Mouse (Mus musculus): Measurements from ENCODE around the gene Mctp2.

Gene Mctp2

GRCm38 (mm10) chr7:72165726-72166701 is 140.4 kb downstream of the Mctp2 start:
- DNase-seq (ENCODE audit: low read depth, low spot score) = no peak

- no peak for DNase-seq (ENCODE audit: low read depth, low spot score)
Measured at GRCm38 (mm10) chr7:72162256-72162655, 144.2 kb downstream of the Mctp2 start.

GRCm38 (mm10) chr7:72159513-72160063 is 146.8 kb downstream of the Mctp2 start:
- DNase-seq (ENCODE audit: low read depth, low spot score) = no peak

- no peak for DNase-seq (ENCODE audit: low read depth, low spot score)
Measured at GRCm38 (mm10) chr7:72150799-72151708, 155.4 kb downstream of the Mctp2 start.

- peak; percentile 20 for DNase-seq (ENCODE audit: low read depth, low spot score)
Measured at GRCm38 (mm10) chr7:72149073-72149472, 157.3 kb downstream of the Mctp2 start.

GRCm38 (mm10) chr7:72146849-72147248 is 159.6 kb downstream of the Mctp2 start:
- no peak for DNase-seq (ENCODE audit: low read depth, low spot score)

- DNase-seq (ENCODE audit: low read depth, low spot score) = no peak
Measured at GRCm38 (mm10) chr7:72145726-72146520, 160.5 kb downstream of the Mctp2 start.

- no peak for DNase-seq (ENCODE audit: low read depth, low spot score)
Measured at GRCm38 (mm10) chr7:72138701-72139100, 167.7 kb downstream of the Mctp2 start.

GRCm38 (mm10) chr7:72120986-72121385 is 185.4 kb downstream of the Mctp2 start:
- DNase-seq (ENCODE audit: low read depth, low spot score) = no peak

GRCm38 (mm10) chr7:72119713-72120112 is 186.7 kb downstream of the Mctp2 start:
- DNase-seq (ENCODE audit: low read depth, low spot score) = no peak

- DNase-seq (ENCODE audit: low read depth, low spot score) = no peak
Measured at GRCm38 (mm10) chr7:72117376-72118077, 188.9 kb downstream of the Mctp2 start.

GRCm38 (mm10) chr7:72115073-72115472 is 191.3 kb downstream of the Mctp2 start:
- no peak for DNase-seq (ENCODE audit: low read depth, low spot score)

GRCm38 (mm10) chr7:72110578-72110977 is 195.8 kb downstream of the Mctp2 start:
- no peak for DNase-seq (ENCODE audit: low read depth, low spot score)

GRCm38 (mm10) chr7:72108639-72109399 is 197.6 kb downstream of the Mctp2 start:
- no peak for DNase-seq (ENCODE audit: low read depth, low spot score)

- no peak for DNase-seq (ENCODE audit: low read depth, low spot score)
Measured at GRCm38 (mm10) chr7:72104170-72104569, 202.2 kb downstream of the Mctp2 start.

GRCm38 (mm10) chr7:72103654-72104053 is 202.8 kb downstream of the Mctp2 start:
- DNase-seq (ENCODE audit: low read depth, low spot score) = no peak

- no peak for DNase-seq (ENCODE audit: low read depth, low spot score)
Measured at GRCm38 (mm10) chr7:72100683-72101082, 205.7 kb downstream of the Mctp2 start.

- no peak for DNase-seq (ENCODE audit: low read depth, low spot score)
Measured at GRCm38 (mm10) chr7:72098603-72099002, 207.8 kb downstream of the Mctp2 start.

GRCm38 (mm10) chr7:72096973-72097372 is 209.4 kb downstream of the Mctp2 start:
- no peak for DNase-seq (ENCODE audit: low read depth, low spot score)

- no peak for DNase-seq (ENCODE audit: low read depth, low spot score)
Measured at GRCm38 (mm10) chr7:72096433-72096832, 210.0 kb downstream of the Mctp2 start.

Measured in retina, adult 2 months (tissue).